20 mouse cellular contexts compared by ENCODE assay signal in genomic region chr11:74850998-74851661, GRCm38 (mm10). TPM values are rescaled to one million over a fixed set of nuclear protein-coding genes. Genes with fewer than 3 reads are reported as not detected.
DNase-seq lines count a peak whose midpoint lies in the region; TF ChIP-seq lines count a peak whose summit lies in the region.
"Had no signal": no experiment of that assay in that cellular context is flagged by ENCODE, and none has a peak within 500 bp of the region (broad histone marks: within the 10 kb centered on the region; RNA-seq: fewer than 3 reads in every experiment).

No protein-coding gene starts in this region.

- H3K4me1 ChIP-seq in cortical plate, adult 2 months (ENCODE audit: control insufficient read depth, insufficient read depth, low read length): 0 out of 2 replicates have a peak, but pooled peaks cover 1% of the 10 kb centered on the region

- peak; percentile 6 for DNase-seq in adrenal gland, adult 2 months
- DNase-seq in adrenal gland, adult (ENCODE audit: inconsistent age in 2 of 2, low spot score in 1 of 2): no peak
- DNase-seq in kidney, adult 8-10 months: peak; percentile 78 to 82
- DNase-seq in kidney, postnatal 10 days: peak; percentile 56
- DNase-seq in ovary, postnatal 10 days (ENCODE audit: low spot score): no peak
- DNase-seq in thymus, postnatal 36 days: no peak
- DNase-seq in heart, adult 18-20 months: no peak
- DNase-seq: adrenal gland, postnatal 25 days; cerebellum, adult 9-10 months; heart, postnatal 4 days; thymus, adult 2 months had no signal

- peak overlapping the region; percentile 6; the same call in 1 of the 2 replicates for H3K27ac ChIP-seq in cortical plate, adult 2 months (ENCODE audit: insufficient read depth, low read length)
- H3K27ac ChIP-seq: embryonic facial prominence, embryonic 12.5 days; forebrain, embryonic 12.5 days; hindbrain, embryonic 15.5 days; intestine, embryonic 15.5 days; macrophage; neural tube, embryonic 15.5 days had no signal

- no peak for TF ChIP-seq POLR2A in cortical plate, adult 2 months (IDR thresholded peaks at IDR 0.05; ENCODE audit: extremely low read depth, insufficient read depth, low read length)

- no peak for TF ChIP-seq CTCF in cortical plate, adult 2 months (IDR thresholded peaks at IDR 0.05; ENCODE audit: extremely low read depth, insufficient read depth, low read length)

- no peak overlapping the region for H3K4me3 ChIP-seq in cortical plate, adult 2 months (ENCODE audit: insufficient read depth, low read length)
- H3K4me3 ChIP-seq: embryonic facial prominence, embryonic 12.5 days; erythroblast, embryonic 14.5 days; forebrain, embryonic 12.5 days; heart, embryonic 10.5 days; hindbrain, embryonic 15.5 days; intestine, embryonic 15.5 days; neural tube, embryonic 15.5 days had no signal

RNA-seq across cellular contexts. Expression of gene Mnt, which starts 20.4 kb away (rescaled TPM):
- 10 to 100 TPM; 23.4 to 25.2 TPM for total RNA-seq in adrenal gland, adult 2 months (2021)
- 31.1 and 46.9 TPM in 2 replicates for polyA plus RNA-seq in adrenal gland, adult 2 months (2012; rRNA removed)
- 19.9 and 22.1 TPM in 2 replicates for polyA plus RNA-seq in cortical plate, adult 2 months (2012; rRNA removed)
- total RNA-seq in heart, adult 18-20 months (2021): 1 to 10 TPM; 5.8 to 6.3 TPM

RNA-seq across cellular contexts. Expression of gene Sgsm2, which starts 45.7 kb away (rescaled TPM):
- 10 to 100 TPM; 21.8 to 24.4 TPM for total RNA-seq in adrenal gland, adult 2 months (2021)
- 27.0 and 35.2 TPM in 2 replicates for polyA plus RNA-seq in adrenal gland, adult 2 months (2012; rRNA removed)
- polyA plus RNA-seq in cortical plate, adult 2 months (2012; rRNA removed): 82.7 and 91.9 TPM in 2 replicates
- 1 to 10 TPM; 5.3 to 5.7 TPM for total RNA-seq in heart, adult 18-20 months (2021)

RNA-seq across cellular contexts. Expression of gene Tsr1, which starts 46.7 kb away (rescaled TPM):
- 10 to 100 TPM; 35.3 to 39.8 TPM for total RNA-seq in adrenal gland, adult 2 months (2021)
- 2.2 and 3.8 TPM in 2 replicates for polyA plus RNA-seq in adrenal gland, adult 2 months (2012; rRNA removed)
- polyA plus RNA-seq in cortical plate, adult 2 months (2012; rRNA removed): 18.1 and 19.0 TPM in 2 replicates
- total RNA-seq in heart, adult 18-20 months (2021): 10 to 100 TPM; 18.4 to 20.4 TPM

Comparison
In these comparisons a context has a peak if more than half of its experiments do, and no peak if none do; other contexts are left out.
1. DNase-seq: peak in adrenal gland, adult 2 months (single experiment), kidney, adult 8-10 months (2 of 2) and kidney, postnatal 10 days (single experiment); none in adrenal gland, adult (0 of 2), ovary, postnatal 10 days (single experiment), thymus, postnatal 36 days (0 of 2) and heart, adult 18-20 months (0 of 2).